Mouse (Mus musculus) small intestine, adult 10 weeks (tissue): ENCODE data around the gene Zfp229. TPM values are rescaled to one million over a fixed set of nuclear protein-coding genes. Genes with fewer than 3 reads are reported as not detected.

Source experiments
- polyA plus RNA-seq: library from polyadenylated mRNA; stranded (reverse); fragments of 350-450 nt; fragmentation: Illumina TruSeq; extraction: RNeasy Lipid Tissue Mini Kit (QIAGEN cat#74804); gene quantifications from one replicate; pipeline ENCODE4 v1.2.3, GENCODE M21; 2014; ENCODE audit warnings: low replicate concordance

Gene Zfp229
- polyA plus RNA-seq, result 11.9 TPM

DNA sequence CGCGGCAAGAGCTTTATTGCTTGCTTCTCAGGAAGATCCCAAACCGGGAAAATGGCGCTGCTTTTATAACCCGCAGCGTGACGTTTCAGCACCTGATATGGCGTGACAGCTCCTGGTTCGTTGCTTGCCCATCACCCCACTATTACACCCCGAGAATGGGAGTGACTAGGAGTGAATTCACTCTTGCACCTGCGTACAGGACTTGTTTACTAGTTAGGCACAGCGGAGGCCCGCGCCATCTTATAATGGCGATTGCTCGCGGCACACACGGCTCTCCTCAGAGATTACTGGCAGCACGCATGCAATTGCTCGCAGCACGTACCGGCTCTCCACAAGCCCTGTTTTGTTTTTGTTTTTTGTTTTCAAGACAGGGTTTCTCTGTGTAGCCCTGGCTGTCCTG lies at the start of gene Zfp229:
Gene Zfp229, plus strand, starts transcription at position 301 of the 400 bp plus-strand sequence.

DNA sequence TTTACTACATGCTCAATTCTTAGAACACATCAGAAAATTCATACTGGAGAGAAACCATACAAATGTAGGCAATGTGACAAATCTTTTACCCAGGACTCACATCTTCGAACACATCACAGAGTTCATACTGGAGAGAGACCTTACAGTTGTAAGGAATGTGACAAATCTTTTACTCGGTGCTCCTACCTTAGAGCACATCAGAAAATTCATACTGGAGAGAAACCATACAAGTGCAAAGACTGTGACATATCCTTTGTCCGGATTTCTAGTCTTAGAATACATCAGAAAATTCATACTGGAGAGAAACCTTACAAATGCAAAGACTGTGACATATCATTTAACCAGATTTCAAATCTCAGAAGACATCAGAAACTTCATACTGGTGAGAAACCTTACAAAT lies 39.0 kb upstream of the Zfp229 start, which contains the start of gene Gm10226:
Gene Gm10226, plus strand, starts transcription at position 301 of the 400 bp plus-strand sequence.

DNA sequence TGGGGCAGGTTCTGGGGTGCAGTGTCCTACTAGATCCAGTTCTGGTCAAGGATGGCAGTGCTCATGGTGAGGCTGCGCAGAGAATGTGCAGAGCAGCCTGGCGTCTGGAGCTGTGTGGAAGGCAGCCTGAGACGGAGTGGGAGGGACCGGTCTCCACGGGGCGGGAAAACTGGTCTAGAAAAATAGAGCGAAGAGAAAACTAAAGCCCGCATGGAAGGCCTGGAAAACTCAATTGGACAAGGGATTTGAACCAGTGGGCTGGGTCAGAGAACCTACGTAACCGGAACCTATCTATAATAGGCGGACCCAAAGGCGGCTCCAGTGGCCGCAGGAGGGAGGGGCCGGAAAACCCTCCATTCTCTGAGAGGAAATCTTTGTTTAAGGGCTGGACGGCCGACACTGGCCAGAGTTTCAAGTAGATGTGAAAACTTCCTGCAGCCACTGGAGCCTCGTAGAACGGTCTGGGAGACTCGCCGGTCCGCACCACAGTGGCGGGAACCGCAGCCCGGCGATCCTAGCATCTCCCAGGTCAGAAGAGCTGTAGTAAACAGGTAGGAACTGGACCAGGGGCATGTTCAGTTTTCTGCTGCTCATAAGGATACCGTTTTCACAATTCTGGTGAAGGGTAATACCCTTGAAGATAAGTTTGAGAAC lies 23.1 kb upstream of the Zfp229 start, which contains the start of gene Zfp760:
Gene Zfp760, plus strand, starts transcription at position 399 of the 654 bp plus-strand sequence.

Other genes with a start within 250 kb of the Zfp229 start
- 64.2 TPM for gene Zfp53, start 241.8 kb upstream of the Zfp229 start, polyA plus RNA-seq
- gene Zfp52, start 195.3 kb upstream of the Zfp229 start, polyA plus RNA-seq, result 18.7 TPM
- gene Zfp948, start 163.8 kb upstream of the Zfp229 start, polyA plus RNA-seq, result 54.0 TPM
- gene Zfp983, start 80.2 kb upstream of the Zfp229 start, polyA plus RNA-seq, result 39.7 TPM
- gene Gm10226, start 38.9 kb upstream of the Zfp229 start, polyA plus RNA-seq, result 44.6 TPM
- 26.7 TPM for gene Zfp760, start 23.1 kb upstream of the Zfp229 start, polyA plus RNA-seq
- gene Zfp820, start 115.0 kb downstream of the Zfp229 start, polyA plus RNA-seq, result 59.3 TPM
- 105 TPM for gene Zfp995, start 179.1 kb downstream of the Zfp229 start, polyA plus RNA-seq
- 171 TPM for gene Zfp942, start 231.7 kb downstream of the Zfp229 start, polyA plus RNA-seq
- gene Zfp943, start 231.8 kb downstream of the Zfp229 start, polyA plus RNA-seq, result 146 TPM